Mouse (Mus musculus) layer of hippocampus, adult 11-12 months (tissue): Measurements from ENCODE around the gene Zfp941.

Experiments
- DNase-seq: peaks from one replicate; pipeline ENCODE4 v3.0.0; 2022; ENCODE audit warnings: low spot score

The Zfp941 gene

DNA sequence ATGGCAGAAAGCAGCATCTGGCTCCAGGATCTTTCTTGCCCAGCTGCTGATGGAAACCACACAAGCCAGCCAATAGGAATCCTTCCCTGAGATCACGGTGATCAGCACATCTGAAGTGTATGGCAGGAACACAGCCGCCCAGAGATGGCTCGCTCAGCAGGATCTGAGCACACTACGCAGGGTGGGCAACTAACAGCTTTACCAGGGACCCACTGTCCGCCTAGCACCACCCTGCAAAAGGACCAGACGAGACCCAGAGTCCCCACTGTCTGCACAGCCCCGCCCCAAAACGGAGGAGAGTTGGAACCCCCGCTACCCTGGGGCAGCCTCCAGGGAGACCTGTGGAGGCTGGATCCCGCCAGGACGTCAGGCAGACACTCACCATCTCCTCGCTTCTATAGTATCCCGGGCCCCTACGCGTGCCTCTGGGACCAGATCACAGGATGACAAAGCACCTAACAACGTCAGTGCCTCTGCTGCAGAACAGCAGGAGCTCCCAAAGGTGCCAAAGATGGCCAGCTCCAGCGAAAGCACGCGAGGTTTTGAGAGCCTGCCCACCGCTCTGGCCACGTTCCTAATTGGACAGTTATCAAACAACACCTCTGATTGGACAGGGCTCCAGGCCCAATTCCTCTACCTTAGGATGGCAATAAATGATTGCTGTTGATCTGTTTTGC is at the start of gene Zfp941:
Gene Zfp941 (minus strand): TSS at position 526 of the 677 bp plus-strand sequence.
- DNase-seq, result peak; percentile 59

DNA sequence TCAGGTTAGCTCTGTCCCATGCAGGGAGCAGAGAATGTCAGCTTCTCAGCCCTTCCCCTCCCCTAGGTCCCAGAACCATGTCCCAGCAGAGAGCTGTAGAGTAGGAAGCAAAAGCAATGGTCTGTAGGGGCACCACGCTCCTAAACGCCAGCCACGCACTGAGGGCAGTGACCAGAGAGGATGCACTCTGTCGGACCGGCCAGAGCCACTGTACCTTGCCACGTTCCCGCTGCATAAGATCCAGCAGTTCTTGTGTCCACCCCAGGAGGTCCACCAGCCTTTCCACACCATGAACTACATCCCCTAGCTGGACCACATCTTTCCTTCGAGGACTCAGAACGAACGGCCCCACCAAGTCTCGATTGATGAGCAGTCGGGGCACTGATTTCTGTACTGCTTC is 42.8 kb upstream of the Zfp941 start:
- no peak for DNase-seq

DNA sequence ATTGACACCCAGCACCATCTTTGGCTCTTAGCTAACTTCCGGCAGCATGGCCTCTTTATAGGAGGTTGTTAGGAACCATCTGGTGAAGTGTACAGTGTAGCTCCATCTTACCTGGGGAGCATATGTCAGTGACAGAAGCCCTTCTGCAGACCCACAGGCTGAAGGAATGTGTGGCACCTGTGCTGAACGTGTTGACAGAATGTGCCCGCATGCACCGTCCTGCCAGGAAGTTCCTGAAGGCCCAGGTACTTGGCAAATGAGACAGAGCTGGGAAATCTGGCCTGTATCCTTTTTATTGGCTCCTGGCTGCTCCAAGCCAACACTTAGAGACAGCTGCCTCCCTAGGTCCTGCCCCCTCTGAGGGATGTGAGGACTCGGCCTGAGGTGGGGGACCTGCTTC is 38.8 kb upstream of the Zfp941 start:
- no peak for DNase-seq

DNA sequence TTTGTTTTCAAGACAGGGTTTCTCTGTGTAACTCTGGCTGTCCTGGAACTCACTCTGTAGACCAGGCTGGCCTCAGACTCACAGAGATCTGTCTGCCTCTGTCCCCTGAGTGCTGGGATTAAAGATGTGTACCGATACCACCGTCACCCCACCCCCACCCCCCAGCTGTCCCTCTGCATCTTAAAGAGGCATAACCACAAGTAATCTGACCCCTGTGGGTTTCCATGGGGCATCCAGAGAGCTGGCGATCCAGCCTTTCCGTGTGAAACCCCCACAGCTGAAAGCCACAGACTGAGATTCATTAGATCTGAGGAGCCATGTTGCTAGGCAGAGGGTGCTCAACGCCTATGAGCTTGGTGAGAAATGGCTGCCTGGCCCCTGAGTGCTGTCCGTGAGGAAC is 38.0 kb upstream of the Zfp941 start:
- no peak for DNase-seq

DNA sequence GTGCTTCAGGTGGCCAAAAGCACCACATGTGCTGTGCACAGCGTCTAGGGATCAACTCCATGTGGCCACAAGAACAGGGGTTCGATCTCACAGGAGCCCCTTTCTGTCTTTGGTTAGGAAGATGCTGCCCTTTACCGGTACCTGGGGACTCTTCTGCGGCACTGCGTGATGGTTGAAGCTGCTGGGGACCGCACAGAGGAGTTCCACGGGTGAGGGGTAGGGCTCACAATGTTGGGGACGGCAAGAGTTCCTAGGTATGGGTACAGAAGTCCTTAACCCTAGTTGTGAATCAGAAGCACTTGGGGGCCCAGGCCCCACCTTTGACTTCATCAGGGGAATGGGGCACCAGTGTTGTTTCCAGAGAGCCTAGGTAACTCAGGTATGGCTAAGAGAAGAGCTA is 36.8 kb upstream of the Zfp941 start:
- no peak for DNase-seq

DNA sequence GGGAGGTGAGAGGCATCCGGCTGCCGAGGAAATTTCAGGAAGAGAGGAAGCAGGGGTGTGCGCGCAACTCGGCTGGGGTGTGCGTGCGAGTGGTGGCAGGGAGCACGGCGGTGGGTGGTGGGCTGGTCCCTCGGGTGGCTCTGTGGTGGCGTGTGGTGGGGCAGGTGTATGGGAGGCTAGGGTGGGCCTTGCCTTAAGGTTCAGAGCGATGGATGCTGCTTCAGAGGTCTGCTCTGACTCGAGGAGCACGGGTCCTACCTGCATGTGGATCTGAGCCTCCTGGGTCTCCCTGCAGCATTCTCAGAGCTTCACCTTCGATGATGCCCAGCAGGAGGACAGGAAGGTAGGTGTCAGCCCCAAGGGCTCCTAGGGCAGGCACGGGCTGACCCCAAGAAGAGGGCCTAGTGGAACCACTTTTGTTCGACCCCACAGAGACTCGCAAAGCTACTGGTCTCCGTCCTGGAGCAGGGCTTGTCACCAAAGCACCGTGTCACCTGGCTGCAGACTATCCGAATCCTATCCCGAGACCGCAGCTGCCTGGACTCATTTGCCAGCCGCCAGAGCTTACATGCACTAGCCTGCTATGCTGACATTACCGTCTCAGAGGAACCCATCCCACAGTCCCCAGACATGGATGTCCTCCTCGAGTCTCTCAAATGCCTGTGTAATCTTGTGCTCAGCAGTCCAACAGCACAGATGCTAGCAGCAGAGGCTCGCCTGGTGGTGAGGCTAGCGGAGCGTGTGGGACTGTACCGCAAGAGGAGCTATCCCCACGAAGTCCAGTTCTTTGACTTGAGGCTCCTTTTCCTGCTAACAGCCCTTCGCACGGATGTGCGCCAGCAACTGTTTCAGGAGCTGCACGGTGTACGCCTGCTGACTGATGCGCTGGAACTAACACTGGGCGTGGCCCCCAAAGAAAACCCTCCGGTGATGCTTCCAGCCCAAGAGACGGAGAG is 35.9 kb upstream of the Zfp941 start, which contains the start of gene Bet1l:
Gene Bet1l (minus strand): TSS at position 28 of the 956 bp plus-strand sequence.
- no peak for DNase-seq

DNA sequence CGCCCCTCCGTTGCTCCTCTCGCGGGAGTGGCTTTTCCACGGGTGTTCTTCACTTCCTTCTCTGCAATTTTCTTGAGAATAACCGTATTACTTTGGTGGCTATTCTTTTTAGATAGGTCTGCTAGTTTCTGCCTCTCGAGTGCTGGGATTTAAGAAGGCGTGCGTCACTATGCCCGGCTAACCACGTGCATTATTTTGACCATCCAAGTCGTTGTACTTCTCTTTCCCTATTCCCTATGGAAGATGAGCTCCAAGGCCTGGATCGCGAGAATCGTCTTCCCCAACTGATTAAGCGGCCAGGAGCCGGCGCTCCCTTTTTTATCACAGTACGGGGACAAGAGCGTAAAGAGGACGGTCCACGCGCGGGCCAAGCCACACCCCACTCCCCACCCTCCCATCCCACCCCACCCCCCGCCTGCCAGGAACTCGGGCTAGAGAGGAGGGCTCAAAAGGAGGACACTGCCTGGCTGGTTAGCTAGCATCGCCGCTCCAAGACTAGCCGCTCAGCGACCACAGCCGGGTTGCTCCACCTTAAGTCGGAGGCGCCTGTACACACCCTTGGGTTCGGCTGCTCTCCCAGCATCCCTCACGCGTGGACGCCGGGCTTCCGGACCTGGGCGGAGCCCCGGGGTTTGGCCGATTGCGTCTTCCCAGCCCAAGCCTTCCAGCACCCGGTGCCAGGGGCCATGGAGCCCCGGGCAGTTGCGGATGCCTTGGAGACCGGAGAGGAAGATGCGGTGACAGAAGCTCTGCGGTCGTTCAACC is 35.0 kb upstream of the Zfp941 start, which contains the start of gene Ric8a:
Gene Ric8a (plus strand): TSS at position 173 of the 765 bp plus-strand sequence.
- DNase-seq, result peak; percentile 88

DNA sequence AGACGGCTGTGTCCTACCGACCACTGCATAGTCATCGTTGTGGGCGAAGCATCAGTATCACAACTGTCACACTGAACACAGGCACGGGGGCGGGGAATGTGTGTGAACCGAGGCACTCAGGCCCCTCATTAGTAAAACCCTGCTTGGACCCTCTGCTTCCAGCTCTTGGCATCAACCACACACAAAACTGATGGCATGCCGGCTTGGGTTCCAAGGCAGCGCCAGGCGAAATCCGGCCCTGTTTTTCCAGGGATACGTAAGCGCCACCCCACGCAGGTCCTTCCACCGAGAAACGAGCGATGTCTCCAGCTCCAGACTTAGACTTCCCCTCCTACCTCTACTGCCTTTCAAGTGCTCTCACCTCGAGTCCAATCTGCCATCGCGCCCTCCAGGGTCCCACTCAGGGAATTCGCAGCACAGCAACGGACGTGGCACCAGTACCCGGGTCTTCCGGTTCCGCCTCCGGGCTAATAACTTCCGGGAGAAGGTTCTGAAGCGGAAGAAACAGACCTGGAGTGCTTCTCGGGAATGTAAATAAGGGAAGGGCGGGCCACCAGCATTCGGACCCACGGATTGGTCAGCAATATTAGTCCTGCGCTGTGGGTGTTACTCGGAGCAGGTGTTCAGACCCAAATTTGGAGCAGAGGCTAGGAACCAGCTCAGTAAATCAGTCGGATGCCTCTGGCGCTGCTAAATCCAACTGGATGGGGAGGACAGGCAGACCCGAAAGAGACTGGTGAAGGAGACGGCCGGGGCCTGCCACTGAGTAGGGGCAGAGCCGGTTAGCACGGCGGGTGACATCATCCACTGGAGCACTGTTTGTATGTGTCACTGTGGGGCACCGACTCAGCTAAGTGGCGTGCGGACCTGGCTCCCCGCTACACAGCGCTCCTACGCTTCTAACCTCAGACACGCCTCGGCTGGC is 34.1 kb upstream of the Zfp941 start, which contains the start of gene Gm45785:
Gene Gm45785 (minus strand): TSS at position 472 of the 925 bp plus-strand sequence.
- peak; percentile 89 for DNase-seq

DNA sequence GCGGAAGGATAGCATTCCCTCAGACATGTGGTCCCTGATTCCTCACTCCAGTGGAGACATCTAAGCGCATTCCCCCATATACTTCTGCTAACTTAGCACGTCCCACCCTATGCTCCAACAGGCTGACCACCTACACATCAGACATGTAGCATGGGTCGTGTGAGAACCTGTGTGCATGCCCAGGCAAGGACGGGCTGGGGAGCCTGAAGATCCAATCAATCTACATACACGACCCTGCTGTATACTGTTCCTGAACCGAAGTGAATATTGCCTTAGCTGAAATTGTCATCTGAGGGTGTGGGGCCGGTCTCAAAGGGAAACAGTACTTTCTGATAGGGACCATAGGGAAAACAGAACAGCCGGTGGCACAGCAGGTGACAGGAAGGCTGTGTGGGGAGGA is 33.2 kb upstream of the Zfp941 start:
- no peak for DNase-seq

DNA sequence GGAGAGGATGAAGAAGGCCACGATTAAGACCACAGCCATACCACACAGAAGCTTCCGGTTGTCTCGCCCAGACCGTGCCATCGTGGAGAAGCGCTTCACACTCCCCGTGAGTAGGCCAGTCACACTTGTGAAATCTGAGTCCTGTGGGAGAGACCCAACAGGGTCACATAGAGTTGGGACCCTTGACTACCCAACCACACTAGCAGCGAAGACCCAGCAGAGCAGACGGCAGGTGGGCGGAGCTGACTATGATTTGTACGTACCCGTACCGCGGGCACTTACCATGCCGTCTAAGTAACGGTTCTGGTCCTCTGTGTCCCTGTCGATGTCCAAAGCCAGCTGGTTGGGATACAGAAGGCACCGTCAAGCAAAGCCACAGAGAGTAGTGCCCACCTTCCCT is 32.5 kb upstream of the Zfp941 start:
- no peak for DNase-seq

DNA sequence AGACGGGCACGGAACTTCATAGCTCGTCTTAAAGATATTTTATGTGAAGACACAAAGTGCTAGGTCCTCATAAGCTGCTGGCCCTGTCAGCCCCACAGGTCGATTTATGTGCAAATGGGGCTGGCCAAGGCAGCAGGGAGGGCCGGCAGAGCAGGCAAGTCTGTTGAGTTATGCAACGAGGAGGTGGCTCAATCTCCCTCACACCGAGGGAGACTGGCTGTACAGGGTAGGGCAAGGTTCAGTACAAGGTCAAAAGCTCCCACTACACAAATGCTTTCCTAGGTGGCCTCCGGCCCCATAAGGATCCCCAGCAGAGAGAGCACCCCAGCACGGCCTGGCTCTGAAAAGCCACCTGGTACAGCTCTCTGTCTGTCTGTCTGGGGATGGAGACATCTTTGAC is 31.4 kb upstream of the Zfp941 start:
- DNase-seq, result no peak

DNA sequence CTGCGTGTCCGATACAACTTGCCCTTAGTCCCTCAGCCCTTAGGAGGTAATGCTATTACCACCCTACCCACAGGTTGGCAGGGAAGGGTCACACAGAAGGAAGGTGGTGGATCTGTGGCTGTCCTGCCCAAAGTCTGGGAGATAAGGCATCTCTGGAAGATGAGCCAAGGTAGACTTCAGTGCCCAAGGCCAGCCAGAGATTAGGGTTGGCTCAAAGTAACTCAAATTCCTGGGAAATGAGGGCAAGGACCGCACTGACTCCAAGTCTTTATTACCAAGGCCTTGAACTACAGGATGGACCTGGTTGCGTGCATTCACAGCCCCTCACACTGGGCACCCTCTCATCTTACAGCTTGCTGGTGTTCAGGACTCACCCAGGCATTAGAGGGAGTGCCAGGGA is 29.9 kb upstream of the Zfp941 start:
- no peak for DNase-seq

DNA sequence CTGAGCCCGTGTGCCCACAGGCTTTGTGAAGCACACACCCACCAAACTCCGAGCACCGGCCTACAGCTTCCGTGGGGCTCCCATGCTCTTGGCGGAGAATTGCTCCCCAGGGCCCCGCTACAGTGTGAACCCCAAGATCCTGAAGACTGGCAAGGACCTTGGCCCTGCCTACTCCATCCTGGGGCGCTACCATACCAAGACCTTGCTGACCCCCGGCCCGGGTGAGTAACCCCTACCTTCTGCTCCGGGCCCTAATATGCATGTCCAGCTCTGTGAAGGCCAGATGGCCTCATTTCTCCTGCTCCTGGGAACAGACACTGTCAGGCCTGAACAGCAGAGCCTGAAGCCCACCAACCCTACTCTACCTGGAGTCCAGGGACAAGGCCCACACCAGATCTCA is 26.6 kb upstream of the Zfp941 start:
- no peak for DNase-seq

DNA sequence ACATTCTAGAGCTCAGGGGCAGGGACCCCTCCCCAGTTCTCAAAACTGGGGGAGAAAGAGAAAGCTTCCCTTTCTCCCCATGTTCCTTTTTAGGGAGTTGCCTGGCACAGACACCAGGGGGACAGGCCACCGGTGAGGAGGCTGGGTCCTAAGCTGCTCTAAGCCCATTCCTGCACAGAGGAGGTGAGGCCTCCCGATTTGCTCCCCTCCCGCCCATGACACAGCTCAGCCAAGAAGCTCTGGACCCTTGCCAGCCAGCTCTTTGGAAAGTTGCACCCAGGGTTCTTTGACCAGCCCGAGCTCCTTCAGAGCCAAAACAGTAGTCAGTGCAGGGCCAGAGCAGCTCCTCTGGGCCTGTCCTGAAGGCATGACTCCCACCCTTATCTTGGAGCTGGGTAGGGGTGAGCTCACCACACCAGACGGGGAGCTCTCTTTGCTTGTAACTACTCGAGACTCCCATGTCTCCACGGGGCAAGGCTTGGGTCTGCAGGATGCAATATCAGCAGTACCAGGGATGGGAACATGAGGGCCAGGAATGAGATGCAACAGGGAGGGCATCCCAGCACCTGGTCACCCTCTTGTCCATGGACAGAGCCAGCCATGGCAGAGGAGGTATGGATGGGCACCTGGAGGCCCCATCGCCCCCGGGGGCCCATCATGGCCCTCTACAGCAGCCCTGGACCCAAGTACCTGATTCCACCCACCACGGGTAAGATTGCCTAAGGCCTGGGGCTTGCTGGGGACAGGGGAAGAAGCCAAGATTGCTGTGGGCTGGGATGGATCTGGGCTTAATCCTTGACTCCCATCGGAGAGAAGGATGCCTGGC is 26.0 kb upstream of the Zfp941 start, which contains the start of gene Odf3:
Gene Odf3 (plus strand): TSS at position 51 of the 826 bp plus-strand sequence.
- DNase-seq, result no peak

DNA sequence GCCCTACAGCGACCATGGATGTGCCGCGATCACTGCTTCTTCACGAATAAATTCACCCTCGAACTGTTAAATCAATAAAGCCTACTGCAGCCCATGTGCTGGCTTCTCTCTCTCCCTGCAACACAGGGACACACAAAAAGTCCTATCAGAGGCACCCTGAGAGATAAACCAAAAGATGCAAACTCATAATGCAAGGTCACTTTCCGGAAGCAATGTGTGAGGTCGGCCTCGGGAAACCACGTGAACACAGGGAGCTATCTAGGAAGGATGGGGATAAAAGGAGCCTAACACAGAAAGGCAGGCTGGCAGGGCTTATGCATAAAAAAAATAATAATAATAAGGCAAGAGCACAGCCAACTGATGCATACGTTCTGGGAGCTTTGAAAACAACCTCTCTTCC is 24.7 kb upstream of the Zfp941 start:
- no peak for DNase-seq

DNA sequence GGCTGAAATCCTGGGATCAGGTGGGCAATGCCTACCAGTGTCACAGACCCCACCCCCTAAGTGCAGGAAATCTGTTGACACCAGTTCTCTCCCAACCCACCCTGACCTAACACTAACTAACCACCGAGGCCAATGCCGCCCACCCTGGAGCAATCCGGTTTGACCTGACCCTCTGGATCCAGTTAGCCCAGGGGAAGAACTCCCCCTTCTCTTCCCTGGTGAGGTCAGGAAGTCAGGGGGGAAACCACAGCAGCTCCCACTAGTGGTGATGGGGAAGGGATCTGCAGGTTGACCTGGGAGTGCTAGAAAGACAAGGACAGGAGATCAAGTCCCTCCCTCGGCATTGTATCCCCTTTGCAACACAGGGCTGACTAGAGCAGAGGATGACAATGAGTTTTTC is 23.7 kb upstream of the Zfp941 start:
- no peak for DNase-seq

DNA sequence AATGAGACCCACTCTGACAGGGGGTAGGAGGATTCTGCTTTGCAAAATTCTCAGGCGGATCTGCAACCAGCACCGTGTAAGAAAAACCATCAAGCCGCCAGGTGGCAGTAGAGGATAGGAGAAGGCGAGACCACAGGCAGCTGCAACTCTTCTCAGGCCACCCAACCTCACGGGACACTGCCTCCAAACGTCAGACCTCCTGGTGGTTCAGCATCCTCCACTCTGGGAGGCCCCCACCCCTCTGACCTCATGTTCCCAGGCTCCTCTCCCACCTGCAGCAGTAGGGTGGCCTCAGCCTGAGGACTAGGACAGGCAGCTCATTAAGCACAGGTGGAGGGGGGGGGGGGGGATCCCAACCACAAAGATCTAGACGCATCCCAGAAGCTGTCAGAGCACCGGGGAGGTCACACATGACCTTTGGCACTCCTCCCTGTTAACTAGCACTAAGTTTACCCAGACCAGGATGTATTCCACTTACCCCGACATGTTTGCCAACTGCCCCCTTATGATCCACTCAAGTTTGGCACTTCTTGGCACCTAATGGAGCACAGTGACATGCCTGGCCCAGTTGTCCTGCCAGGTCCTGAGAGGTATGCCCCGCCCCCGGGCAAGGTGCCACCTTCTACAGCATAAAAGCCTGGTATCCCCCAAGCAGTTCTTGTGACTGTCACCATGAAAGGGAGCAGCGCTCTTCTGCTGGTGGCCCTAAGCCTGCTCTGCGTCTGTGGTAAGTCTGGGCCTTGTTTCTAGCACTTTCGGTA is 23.1 kb upstream of the Zfp941 start, which contains the start of gene Scgb1c1:
Gene Scgb1c1 (plus strand): TSS at position 643 of the 761 bp plus-strand sequence.
- peak; percentile 93 for DNase-seq

DNA sequence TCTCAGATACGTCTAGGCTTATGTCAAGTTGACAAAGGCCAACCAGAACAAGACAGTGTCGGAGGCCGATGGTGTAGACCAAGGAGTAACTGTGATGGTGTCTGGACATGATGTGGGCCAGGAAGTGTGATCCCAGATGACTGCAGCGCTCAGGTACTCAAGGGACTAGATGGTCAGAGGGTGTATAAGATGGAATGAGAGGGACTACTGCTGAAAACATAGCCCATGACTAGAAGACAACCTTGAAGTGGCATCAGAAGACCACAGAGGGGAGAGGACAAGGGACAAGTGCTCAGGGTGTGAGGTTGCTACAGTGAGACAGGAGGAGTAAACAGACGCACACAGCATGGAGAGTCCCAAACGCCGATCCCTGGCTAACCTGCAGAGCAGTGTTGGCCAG is 21.8 kb upstream of the Zfp941 start:
- no peak for DNase-seq
